Mouse (Mus musculus) erythroblast, adult 5-6 weeks (primary cell): Measurements from ENCODE around the gene Vps35l. TPM values are rescaled to one million over a fixed set of nuclear protein-coding genes. Genes with fewer than 3 reads are reported as not detected.

ENCODE experiments used
- ATAC-seq: replicated peaks from 2 replicates; pipeline ENCODE4 v1.8.0; 2016; ENCODE audit warnings: moderate number of reproducible peaks, mild to moderate bottlenecking, moderate TSS enrichment, inconsistent platforms; ENCODE audit not compliant: poor library complexity, low FRiP score, severe bottlenecking
- total RNA-seq, 2 experiments: library from RNA; stranded (forward) in 1 of 2; stranded (reverse) in 1 of 2; fragments of 150-400 nt in 1 of 2; fragments of 200-764, 138-1000 nt in 1 of 2; gene quantifications; 2 replicates each; pipeline versions ENCODE4 v1.2.3 to v1.2.4; 2015 to 2017; ENCODE audit warnings: low replicate concordance in 2 of 2

Gene Vps35l
- total RNA-seq, 2 experiments from 2014 or later, result 18.1 to 28.6 TPM

DNA sequence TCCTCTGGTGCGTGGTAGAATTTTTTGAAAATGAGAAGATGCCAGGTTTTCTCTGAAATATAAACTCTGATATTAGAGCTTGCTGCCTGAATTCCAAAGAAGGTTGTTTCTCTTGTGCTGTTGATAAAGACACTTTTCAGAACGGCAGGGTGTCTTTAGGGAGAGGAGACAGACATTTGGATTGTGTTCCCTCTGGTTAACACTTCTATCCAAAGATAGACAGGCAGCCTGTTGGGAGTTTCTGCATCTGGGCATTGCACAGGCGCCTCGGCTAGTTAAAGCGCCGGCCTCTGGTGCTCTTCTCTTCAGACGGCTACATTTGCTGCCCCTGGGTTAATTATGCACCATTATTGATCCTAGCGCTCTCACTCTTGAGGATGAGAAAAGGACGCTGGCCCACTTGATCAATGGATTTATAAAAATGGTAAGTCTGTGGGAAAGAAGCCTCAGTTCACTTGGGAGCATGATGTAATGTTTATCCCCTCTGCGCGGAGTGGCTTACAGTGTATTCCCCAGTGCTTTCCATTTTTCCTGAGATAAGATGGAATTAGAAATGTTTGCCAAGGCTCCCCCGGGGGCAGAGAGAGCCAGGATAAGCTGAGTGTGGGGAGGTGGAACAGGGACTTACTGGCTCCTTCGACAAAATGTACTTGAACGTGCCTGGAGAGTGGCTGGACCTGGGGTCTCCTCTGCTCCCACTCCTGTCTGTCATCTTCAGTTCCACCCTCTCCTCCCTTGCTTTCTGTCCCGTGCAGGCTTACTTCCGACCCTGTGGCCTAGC lies 66.8 kb downstream of the Vps35l start:
- no peak for ATAC-seq

DNA sequence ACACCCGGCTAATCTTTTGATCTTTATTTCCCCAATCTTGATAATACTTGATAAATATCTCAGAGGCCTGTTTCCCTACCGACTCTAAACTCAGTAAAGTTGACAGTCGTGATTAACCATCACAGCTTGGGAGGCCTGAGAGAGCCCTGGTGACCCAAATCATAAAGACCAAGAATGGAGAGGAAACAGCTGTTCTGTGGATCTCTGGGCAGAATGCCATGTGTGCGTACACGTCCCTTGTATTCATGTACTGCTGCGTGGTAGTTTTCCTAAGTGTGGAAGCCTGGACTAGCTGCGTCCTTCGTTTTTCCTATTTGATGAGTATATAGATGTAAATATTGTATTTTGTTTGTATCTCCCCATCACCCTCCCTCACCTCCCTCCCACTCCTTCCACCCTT lies 67.9 kb downstream of the Vps35l start:
- ATAC-seq, result no peak

DNA sequence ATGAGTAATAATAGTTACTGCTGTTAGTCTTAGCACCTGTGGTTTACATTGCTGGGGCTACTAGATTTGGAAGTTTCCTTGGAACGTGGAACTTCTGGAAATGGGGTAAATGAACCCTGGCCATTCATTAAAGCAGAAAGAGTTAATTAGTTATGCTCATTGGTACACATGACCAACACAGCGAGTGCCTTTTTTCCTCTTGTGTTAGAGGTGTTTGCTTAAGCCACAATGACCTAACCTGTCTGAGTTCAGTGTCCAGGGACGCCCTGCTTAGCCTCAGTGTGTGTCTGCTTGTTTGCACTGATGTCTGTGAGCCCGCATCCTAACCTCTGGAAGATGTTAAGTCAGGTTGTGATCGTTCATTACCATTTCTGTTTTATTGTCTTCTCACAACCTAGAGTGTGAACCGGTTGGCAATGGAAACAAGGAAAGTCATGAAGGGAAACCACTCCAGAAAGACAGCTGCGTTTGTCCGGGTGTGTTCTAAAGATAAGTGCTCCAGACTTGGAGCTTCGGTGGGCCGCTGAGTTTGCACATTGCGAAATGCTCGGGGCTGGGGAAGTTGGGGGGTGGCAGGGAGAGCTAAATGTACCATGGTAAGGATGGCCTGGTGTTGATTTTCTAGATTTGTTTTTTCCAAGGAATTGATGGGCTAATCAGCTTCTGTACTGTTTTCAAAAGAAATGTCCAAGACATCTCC lies 71.5 kb downstream of the Vps35l start:
- no peak for ATAC-seq

DNA sequence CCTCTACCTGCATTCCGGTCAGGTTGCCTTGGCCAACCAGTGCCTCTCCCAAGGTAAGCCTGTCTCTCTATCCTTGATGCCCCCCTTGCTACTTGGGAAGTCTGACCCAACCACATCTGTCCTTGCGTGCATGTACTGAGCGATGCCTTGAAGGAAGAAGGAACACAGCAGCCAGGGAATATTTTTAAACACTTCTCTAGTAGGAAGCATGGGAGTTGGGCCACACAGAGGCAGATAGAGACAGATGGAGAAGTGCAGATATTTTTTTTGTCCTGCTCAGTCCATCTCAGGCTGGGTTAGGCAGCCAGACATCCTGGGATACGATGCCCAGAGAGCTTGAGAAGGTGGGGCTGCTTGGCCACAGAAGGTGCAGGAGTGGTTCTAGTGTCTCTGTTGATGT lies 73.6 kb downstream of the Vps35l start:
- ATAC-seq, result no peak

DNA sequence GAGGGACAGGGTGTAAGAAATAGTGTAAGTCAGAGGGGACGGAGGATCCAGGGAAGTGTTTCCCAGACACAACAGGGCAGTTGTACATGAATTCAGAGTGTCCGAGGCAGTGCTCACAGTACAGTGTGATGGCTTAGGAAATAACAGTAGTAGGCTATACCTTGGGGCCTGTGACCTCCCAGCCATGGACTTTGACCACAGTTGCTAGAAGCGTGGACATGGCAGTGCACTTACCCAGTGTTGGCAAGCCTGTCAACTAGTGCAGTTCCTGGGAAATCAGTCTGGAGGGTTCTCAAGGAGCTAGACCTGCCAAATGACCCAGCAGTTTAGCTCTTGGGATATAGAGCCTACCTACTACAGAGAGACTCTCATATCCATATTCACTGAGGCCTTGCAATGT lies 76.2 kb downstream of the Vps35l start:
- ATAC-seq, result no peak

DNA sequence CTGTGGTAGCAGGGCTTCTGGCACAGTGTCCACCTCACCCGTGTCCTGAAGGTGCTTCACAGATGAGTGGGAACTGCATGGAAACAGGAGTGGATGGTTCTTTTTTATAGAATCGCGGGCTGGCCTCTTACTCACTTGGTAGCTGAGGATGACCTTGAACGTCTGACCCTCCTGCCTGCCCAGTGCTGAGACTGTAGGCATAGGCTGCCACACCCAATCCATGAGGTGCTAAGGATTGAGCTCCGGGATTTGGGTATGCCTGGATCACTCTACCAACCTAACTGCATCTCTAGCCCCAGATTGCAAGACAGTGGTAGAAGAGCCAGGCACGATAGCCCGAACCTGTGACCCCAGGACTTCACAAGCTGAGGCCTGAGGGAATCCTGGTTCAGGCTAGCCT lies 77.7 kb downstream of the Vps35l start:
- ATAC-seq, result no peak

DNA sequence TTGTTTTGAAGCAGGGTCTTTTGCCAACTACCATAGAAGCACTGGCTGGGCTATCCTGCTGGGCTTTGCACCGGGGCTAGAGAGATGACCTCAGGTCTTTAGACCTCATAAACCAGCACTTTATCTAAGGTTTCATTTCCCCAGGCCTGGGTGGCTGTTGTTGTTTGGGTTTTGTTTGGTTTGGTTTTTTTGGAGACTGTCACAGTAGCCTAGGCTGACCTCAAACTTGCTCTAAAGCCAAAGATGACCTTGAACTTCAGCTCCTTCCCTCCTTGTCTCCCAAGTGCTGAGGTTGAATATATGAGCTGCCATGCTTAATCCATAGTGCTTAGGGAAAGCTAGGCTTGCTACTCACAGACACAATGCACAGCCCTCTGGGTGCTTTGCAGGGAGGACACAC lies 79.6 kb downstream of the Vps35l start:
- no peak for ATAC-seq

DNA sequence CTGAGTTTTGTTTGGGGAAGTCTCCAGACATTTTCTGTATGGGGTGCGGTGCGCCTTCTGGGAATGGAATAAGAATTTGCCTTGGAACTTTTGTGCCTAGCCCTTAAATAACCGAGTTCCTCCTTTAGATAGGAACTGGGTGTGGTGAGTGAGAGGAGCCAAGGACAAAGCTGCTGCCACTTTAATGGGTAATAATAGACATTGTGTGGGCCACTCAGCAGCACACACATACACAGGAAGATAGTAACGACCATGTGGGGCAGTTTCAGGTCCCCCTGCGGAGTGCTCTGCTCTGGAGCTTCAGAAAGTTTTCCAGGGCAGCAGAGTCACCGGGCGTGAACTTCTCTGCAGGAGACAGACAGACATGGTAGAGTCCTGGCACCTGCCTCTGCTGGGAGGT lies 81.3 kb downstream of the Vps35l start:
- no peak for ATAC-seq

DNA sequence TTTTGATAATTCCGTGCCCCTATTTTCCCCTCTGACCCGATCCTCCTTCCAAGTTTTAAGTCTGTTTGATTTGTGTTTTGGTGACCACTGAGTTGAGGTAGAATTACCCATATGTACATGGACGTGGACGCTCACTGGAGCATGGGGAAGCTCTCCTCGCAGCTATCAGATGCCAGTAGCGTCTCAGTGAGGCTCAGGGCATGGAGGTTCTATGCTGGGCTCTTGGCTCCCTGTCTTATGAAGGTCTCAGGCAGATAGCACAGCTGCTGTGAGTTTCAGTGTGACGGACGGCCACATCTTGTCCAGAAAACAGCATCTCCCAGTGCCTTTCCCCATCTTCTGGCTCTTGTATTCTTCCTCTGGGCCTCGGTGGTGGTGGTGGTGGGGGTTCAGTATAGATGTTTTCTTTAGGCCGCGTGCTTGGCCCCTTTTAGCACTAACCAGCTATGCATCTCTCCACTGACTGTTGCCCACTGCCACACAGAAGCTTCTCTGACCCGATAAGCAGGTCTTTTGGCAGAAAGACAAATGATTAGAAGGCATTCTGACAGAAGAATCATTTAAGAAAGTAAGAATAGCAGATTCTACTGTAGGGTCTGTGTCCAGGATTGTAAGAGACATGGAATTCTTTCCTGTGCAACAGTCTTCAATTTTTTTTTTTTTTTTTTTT lies 82.0 kb downstream of the Vps35l start:
- ATAC-seq, result no peak

DNA sequence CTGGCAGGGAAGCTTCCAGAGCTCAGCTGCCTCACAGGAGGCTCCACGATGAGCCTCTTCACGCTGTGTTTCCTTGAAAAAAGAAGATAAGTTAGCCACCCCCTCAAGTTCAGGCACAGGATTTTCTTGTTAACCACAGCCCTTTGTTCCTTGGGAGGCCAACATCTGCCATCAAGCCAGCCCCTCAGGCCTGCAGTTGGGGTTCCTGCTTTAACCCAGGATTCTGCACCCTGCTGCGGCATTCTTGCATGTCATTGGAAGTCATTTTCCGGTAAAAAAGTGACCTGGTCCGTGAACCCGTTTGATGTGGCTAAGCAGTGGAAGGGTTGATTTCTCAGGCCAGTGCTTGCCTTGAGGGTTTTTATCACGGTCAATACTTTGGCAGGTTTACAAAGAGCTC lies 84.4 kb downstream of the Vps35l start:
- no peak for ATAC-seq

DNA sequence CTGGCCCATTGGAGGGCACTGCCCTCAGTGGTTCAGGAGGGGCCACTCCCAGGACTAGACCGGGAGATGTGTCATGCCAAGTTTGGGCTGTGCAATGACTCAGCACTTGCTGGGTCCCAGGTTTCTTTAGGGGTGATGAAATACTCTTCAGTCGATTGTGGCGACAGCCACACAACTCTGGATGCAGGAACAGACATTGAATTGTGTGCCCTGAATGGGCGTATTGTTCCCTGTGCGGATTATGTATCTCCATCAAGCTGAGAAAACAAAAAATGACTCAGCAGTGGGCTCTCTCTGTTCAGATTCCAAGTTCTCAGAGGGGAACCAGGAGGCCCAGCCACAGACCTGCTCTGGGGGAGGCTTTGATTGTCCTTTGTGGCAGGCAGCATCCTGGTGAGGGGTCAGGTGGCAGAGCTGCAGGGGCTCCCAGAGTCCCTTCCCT lies 88.0 kb downstream of the Vps35l start:
- ATAC-seq, result peak; percentile 68

DNA sequence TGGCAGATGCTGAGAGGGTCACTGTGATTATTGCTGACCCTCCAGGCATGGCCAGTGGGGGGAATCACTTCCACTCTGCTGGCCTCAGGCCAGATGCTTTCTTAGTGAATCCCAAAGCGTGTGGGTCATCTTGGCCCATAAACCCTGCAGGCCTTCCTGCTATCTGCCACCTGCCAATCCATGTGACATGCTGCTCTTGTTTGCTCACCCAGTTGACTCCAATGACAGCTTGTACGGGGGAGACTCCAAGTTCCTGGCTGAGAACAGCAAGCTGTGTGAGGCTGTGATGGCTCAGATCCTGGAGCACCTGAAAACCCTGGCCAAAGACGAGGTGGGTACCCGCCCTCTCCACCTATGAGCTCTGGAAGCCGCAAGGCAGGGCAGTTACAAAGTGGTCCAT lies 97.9 kb downstream of the Vps35l start:
- ATAC-seq, result no peak

DNA sequence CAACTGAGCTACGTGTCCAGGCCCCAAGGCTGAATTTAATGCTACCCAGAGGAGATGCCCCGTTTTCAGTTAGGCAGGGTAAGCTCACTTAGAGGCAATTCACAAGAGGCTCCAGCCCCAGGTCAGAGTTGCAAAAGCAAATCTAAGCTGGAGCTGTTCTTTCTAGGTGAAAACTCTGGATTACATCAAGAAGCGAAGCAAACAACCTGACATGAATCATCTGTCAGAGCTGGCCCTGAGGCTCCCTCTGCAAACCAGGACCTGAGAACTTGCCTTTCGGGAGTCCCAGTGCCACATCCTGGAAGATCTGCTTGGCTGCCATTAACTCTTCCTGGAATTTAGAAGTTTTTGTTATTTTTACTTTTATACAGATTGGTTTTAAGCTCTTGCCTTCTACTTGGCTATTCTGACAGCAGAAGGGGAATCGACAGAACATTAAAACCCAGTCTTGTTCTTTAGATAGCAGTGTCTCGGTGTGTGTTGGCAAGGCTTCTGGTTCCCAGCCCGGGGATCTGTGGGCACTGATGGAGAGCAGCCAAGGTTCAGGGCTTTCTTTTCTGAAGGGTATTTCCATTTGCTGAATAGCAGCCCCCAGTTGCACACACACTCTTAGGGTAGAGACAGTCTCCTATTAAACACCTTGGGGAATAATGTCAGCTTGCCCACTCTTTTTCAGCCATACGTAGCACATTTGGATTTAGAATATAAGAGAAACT lies 101.2 kb downstream of the Vps35l start:
- ATAC-seq, result no peak

DNA sequence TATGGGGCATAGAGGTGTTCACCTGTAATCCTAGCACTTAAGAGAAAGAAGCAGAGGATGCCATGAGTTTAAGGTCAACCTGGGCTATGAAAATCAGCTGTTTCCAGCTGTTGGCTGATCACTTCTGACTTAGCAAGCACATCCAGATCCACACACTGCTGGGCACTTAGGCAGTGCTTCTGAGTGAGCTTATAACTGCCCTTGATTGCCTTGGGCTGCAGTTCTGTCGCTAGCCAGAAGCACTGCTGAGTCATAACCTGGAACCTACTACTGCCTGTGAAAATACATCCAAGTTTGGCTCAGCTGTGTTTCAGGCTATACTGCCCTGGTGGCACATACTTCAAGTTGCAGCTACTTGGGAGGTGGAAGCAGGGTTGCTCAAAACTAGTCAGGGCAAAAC lies 101.8 kb downstream of the Vps35l start:
- ATAC-seq, result no peak

DNA sequence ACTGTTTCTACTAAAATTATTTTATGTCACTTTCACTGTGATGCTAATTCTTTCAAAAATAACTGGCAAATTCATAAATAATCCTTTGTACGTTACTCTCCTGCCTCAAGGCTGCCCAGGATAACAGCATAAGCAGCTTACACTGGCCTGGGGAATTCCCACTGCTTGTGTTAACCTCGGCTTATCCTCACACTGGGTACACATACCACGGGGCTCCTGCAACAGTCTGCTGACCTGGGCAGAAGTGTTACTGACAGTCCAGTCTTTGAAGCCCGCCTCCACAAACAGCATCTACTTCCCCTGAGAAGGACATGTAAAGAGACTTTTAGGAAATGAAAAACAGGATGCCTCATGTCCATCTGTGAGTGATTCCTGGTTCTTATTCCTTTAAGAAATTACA lies 102.9 kb downstream of the Vps35l start:
- no peak for ATAC-seq

DNA sequence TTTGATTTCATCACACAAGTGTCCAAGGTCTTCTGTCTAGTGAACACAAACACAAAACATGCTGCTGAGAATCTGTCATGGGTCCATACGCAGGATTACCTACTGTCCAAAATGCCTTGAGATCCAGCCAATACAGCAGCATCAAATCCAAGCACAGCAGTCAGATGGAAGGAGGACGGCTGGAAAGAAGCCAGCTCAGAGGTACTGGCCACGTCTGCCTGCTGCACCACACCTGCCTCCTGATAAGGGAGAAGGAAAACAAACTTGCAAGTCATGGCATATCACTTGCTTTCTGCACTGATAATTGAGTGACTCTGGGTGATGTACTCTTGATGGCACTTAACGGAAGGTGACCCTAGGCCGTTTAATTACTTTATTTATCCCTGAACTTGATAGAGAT lies 105.1 kb downstream of the Vps35l start:
- ATAC-seq, result no peak

DNA sequence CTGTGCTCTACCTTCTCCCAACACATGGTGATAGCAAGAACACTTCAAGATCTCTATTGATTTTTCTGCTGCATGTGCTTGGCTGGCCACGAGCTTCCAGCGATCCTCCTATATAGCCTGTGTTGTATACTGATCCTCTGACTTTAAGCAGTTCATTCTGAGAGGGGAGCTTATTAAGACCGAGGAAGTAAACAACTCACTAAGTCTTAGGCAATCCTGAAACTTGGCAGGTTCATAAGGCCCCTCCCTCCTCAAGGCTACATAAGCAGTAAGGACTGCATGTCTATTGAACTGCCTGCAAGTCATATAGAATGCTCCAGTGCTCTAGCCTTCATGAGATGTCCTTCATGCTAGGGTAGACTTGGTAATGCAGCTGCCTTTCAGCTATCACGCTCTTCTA lies 106.3 kb downstream of the Vps35l start:
- ATAC-seq, result no peak

DNA sequence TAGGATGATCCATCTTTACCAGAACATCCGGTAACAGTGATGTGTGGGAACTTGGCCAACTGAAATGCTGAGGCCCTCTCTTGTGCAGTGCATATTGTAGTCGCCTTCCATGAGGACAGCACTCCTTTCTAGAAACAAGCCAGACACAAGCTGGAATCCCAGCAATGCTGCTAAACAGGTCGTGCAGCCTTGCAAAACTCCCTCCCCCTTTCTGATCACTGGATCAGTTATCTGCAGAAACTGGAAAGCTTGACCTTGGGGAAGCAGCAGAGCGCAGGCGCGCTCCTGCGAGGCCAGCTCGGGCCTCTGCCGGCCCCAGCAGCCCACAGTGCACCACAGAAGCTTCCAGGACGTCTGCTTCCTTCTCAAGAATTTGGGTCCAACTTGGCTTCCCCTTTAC lies 108.8 kb downstream of the Vps35l start:
- ATAC-seq, result no peak

DNA sequence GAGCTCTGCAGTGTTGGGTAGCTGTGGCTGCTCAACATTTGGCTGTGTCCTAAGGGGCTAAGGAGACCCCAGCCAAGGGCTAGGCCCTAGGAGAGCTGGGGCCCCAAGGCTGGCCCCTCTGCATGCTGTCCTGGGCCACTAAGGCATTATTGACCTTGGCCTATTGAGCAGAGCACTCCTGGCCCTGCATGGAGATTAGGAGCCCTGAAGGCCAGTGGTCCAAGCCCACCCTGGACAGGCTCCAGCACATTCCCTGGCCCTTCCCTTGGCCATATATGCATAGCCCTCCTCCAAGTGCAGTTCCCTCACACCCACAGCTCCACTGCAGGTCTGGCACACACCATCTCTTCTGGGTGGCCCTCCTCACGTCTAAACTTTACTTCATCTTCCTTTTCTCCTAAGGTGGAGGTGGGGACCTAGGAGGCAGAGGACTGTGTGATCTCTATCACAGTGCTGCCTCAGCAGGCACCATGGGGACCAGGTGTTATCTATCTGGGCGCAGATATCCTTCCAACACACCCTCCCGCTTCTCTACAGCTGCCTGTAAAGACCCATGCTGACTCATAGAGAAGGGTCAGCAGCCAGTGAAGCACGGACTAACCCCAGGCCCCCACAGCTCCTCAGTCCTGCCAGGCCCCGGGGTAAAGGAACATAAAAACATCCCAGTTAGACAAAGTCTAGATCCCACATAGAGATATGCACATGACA lies 109.7 kb downstream of the Vps35l start:
- no peak for ATAC-seq
